Mouse (Mus musculus) embryonic facial prominence, embryonic 14.5 days (tissue): ENCODE data around the gene Ube3b. TPM values are rescaled to one million over a fixed set of nuclear protein-coding genes. Genes with fewer than 3 reads are reported as not detected.
A peak's percentile ranks its signal among the peaks of the same experiment; 100 is the strongest.

ENCODE experiments used
- ATAC-seq: fragments of 200-750 bp; cut with Nextera tagmentation; 2 replicates; pipeline ENCODE4 v1.8.0; 2017; ENCODE audit warnings: low read depth, moderate number of reproducible peaks, moderate TSS enrichment
- DNase-seq: peaks from one replicate; pipeline ENCODE4 v3.0.0-alpha.2; 2015; ENCODE audit warnings: low spot score
- H3K27ac ChIP-seq: fragments of 300-500 bp; sonication (generic); replicated peaks from 2 replicates; pipeline ENCODE4 v1.5.1; 2014; ENCODE audit warnings: low read depth, mild to moderate bottlenecking, low read length, moderate library complexity
- H3K27me3 ChIP-seq: fragments of 300-500 bp; sonication (generic); replicated peaks from 2 replicates; pipeline ENCODE4 v1.6.1; 2014; ENCODE audit warnings: low read length; ENCODE audit not compliant: control insufficient read depth, insufficient read depth
- H3K36me3 ChIP-seq: fragments of 300-500 bp; sonication (generic); 2 replicates; pipeline ENCODE4 v1.6.1; 2014; ENCODE audit warnings: low read length, mixed read lengths; ENCODE audit not compliant: control insufficient read depth, insufficient read depth
- H3K4me1 ChIP-seq: fragments of 300-500 bp; sonication (generic); 2 replicates; pipeline ENCODE4 v1.6.1; 2014; ENCODE audit warnings: antibody characterized with exemption, low read length; ENCODE audit not compliant: control insufficient read depth, insufficient read depth
- H3K4me2 ChIP-seq: fragments of 300-500 bp; sonication (generic); 2 replicates; pipeline ENCODE4 v1.6.1; 2014; ENCODE audit warnings: low read depth, mild to moderate bottlenecking, low read length, moderate library complexity, mixed read lengths
- H3K4me3 ChIP-seq: fragments of 300-500 bp; sonication (generic); 2 replicates; pipeline ENCODE4 v1.5.1; 2014; ENCODE audit warnings: low read depth, mild to moderate bottlenecking, low read length
- H3K9ac ChIP-seq: fragments of 300-500 bp; sonication (generic); 2 replicates; pipeline ENCODE4 v1.6.1; 2014; ENCODE audit warnings: low read depth, mild to moderate bottlenecking, low read length, moderate library complexity, mixed read lengths
- H3K9me3 ChIP-seq: fragments of 300-500 bp; sonication (generic); 2 replicates; pipeline ENCODE4 v1.6.1; 2016; ENCODE audit warnings: low read length; ENCODE audit not compliant: control insufficient read depth
- WGBS: fragments of 180-500 bp; shearing (Covaris S2); extraction: QIAGEN DNeasy Blood & Tissue Kit; methylation state at CpG from one replicate; pipeline ENCODE4 v1.1.7; 2014; 5-methylcytosine and 5-hydroxymethylcytosine counted together
- polyA plus RNA-seq: library from polyadenylated mRNA; unstranded; fragments of >200 nt; fragmentation: Nextera tagmentation; extraction: Ambion mirVana; gene quantifications from 2 replicates; pipeline ENCODE4 v1.2.1, GENCODE M21; 2014

Ube3b gene
- polyA plus RNA-seq, 1 experiment from 2014 or later = 44.5 TPM

DNA sequence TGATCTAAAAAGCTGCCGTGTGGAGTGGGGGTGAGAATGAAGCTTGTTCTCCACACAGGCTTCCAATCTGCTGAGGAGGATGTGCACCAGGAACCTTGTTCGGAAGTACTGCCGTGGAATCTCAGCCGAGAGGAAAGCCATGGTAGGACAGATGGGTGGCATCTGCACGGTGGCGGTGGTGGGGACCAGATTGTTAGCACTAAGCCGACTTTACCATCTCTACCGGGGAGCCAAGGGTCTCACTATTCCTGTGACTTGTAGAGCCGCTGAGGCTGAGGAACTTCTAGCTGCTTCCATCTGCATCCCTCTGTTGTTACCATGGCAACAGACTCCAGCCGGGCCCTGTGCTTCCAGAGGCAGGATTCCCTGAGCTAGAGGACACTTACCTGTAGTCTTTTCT is 21.6 kb upstream of the Ube3b start:
- DNase-seq = no peak
- ATAC-seq = no peak

GRCm38 (mm10) chr5:114359586-114359985 is 20.8 kb upstream of the Ube3b start:
- H3K27me3 ChIP-seq = no peaks in the 10 kb centered on the region
- ATAC-seq = no peak
- H3K27ac ChIP-seq = no peak overlapping the region
- H3K4me2 ChIP-seq = no peak overlapping the region
- no peak overlapping the region for H3K4me3 ChIP-seq
- 54% methylated on average over 5 of the region's 8 CpGs for WGBS
- H3K36me3 ChIP-seq = peaks cover 42% of the 10 kb centered on the region
- 0 out of 2 replicates have a peak, but pooled peaks cover 4% of the 10 kb centered on the region for H3K4me1 ChIP-seq
- H3K9ac ChIP-seq = no peak overlapping the region
- no peak for DNase-seq
- 0 out of 2 replicates have a peak, but pooled peaks cover 4% of the 10 kb centered on the region for H3K9me3 ChIP-seq

More for the DNA sequence above, 21.6 kb upstream of the Ube3b start:
- H3K4me1 ChIP-seq = 0 out of 2 replicates have a peak, but pooled peaks cover 4% of the 10 kb centered on the region
- H3K27me3 ChIP-seq = no peaks in the 10 kb centered on the region
- WGBS = 77% methylated on average over 10 of the region's 10 CpGs
- H3K27ac ChIP-seq = no peak overlapping the region
- H3K9ac ChIP-seq = no peak overlapping the region
- peaks cover 34% of the 10 kb centered on the region for H3K36me3 ChIP-seq
- no peak overlapping the region for H3K4me2 ChIP-seq
- no peak overlapping the region for H3K4me3 ChIP-seq
- H3K9me3 ChIP-seq = 0 out of 2 replicates have a peak, but pooled peaks cover 4% of the 10 kb centered on the region

- ATAC-seq (no peak), DNase-seq (no peak)
- H3K27me3 ChIP-seq = no peaks in the 10 kb centered on the region
- no peak overlapping the region for H3K27ac ChIP-seq
- no peak overlapping the region for H3K9ac ChIP-seq
- H3K36me3 ChIP-seq = peaks cover 56% of the 10 kb centered on the region
- H3K9me3 ChIP-seq = 0 out of 2 replicates have a peak, but pooled peaks cover under 1% of the 10 kb centered on the region
- H3K4me2 ChIP-seq = no peak overlapping the region
- WGBS = 83% methylated on average over 15 of the region's 15 CpGs
- no peak overlapping the region for H3K4me3 ChIP-seq
- H3K4me1 ChIP-seq = 0 out of 2 replicates have a peak, but pooled peaks cover 4% of the 10 kb centered on the region
Measured at GRCm38 (mm10) chr5:114360968-114361367, 19.4 kb upstream of the Ube3b start.

- ATAC-seq = peak; percentile 81
- no peak overlapping the region for H3K4me2 ChIP-seq
Measured at GRCm38 (mm10) chr5:114365043-114365752, 15.2 kb upstream of the Ube3b start.

GRCm38 (mm10) chr5:114368121-114368520 is 12.3 kb upstream of the Ube3b start:
- Histone ChIP-seq H3K9ac (no peak overlapping the region), H3K4me2 (no peak overlapping the region), H3K4me3 (no peak overlapping the region), H3K36me3 (peaks cover 87% of the 10 kb centered on the region), H3K27me3 (no peaks in the 10 kb centered on the region), H3K4me1 (peaks cover 43% of the 10 kb centered on the region), H3K27ac (no peak overlapping the region), H3K9me3 (no peaks in the 10 kb centered on the region)
- no peak for DNase-seq
- no peak for ATAC-seq
- 90% methylated on average over 14 of the region's 14 CpGs for WGBS

More at GRCm38 (mm10) chr5:114365043-114365752, 15.2 kb upstream of the Ube3b start:
- peak overlapping the region; percentile 28; the same call in 1 of the 2 replicates for H3K27ac ChIP-seq
- WGBS = 79% methylated on average over 22 of the region's 23 CpGs
- peak; percentile 70 for DNase-seq
- H3K4me3 ChIP-seq = no peak overlapping the region
- H3K4me1 ChIP-seq = peaks cover 15% of the 10 kb centered on the region
- H3K9ac ChIP-seq = no peak overlapping the region
- no peaks in the 10 kb centered on the region for H3K27me3 ChIP-seq
- peaks cover 95% of the 10 kb centered on the region for H3K36me3 ChIP-seq
- H3K9me3 ChIP-seq = no peaks in the 10 kb centered on the region

DNA sequence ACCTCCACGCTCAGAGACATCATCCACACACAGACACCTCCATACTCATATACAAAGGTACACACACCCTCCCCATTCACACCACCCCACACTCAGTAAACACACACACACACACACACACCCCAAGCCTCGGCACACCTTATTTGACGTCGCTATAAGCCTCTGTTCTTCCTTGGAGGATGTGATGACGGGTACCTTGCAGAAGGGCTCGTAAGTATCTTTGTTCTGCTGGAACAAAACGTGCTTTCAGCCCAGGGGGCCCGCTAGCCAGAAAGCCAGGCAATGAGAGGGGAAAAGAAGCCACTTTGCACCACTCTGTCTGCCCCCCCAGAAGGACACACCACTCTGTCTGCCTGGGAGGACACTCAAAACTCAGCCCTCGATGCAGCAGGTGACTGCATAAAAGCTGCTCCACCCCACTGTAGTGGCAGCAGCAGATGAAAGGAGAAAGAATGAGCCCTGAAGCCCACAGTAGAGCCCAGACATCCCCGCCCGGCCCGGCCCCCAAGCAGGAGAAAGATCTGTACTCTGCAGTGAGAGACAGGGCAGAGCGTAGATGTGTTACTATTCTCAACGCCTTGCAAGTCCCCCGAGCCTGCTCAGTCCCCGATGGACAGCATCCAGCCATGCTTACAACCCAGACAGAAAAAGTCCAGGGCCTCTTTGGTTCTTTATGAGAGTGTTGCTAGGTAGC is 11.5 kb upstream of the Ube3b start:
- 83% methylated on average over 16 of the region's 16 CpGs for WGBS
- DNase-seq (no peak), ATAC-seq (no peak)
- H3K27ac ChIP-seq = peak overlapping the region; percentile 95; the same call in 1 of the 2 replicates
- no peaks in the 10 kb centered on the region for H3K9me3 ChIP-seq
- peaks cover 51% of the 10 kb centered on the region for H3K4me1 ChIP-seq
- no peak overlapping the region for H3K4me2 ChIP-seq
- H3K4me3 ChIP-seq = no peak overlapping the region
- no peaks in the 10 kb centered on the region for H3K27me3 ChIP-seq
- no peak overlapping the region for H3K9ac ChIP-seq
- H3K36me3 ChIP-seq = peaks cover 87% of the 10 kb centered on the region

GRCm38 (mm10) chr5:114369921-114370320 is 10.5 kb upstream of the Ube3b start:
- peak overlapping the region; percentile 51 for H3K9ac ChIP-seq
- peak overlapping the region; percentile 37 for H3K4me2 ChIP-seq
- no peaks in the 10 kb centered on the region for H3K27me3 ChIP-seq
- H3K27ac ChIP-seq = peak overlapping the region; percentile 95
- H3K36me3 ChIP-seq = peaks cover 87% of the 10 kb centered on the region
- DNase-seq (no peak), ATAC-seq (no peak)
- H3K4me1 ChIP-seq = peaks cover 51% of the 10 kb centered on the region
- no peaks in the 10 kb centered on the region for H3K9me3 ChIP-seq
- H3K4me3 ChIP-seq = no peak overlapping the region
- 46% methylated on average over 9 of the region's 9 CpGs for WGBS

DNA sequence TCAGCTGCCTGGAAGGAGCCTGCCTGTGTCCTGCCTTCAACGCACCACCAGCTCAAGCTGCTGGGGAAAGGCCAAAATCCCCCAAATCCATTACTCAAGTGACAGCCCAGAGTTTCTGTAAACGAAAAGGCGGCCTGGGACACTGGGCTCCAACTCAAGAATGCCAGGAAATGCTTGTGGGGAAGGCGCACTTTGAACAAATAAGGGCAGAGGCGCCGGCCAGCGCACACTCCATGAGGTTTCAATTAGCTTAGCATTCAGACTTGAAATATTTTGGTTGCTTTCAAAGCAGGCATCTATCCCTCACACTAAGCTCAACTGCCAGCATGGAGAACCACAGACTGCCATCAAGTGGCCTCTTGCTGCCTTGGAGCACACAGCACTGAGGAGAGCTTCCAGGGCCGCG is 10.0 kb upstream of the Ube3b start:
- DNase-seq (peak; percentile 96), ATAC-seq (peak; percentile 60)
- WGBS = 22% methylated on average over 9 of the region's 9 CpGs
- Histone ChIP-seq H3K27ac (peak overlapping the region; percentile 95), H3K4me3 (no peak overlapping the region), H3K4me1 (peaks cover 51% of the 10 kb centered on the region), H3K36me3 (peaks cover 83% of the 10 kb centered on the region), H3K9me3 (no peaks in the 10 kb centered on the region), H3K4me2 (peak overlapping the region; percentile 37), H3K9ac (peak overlapping the region; percentile 51), H3K27me3 (no peaks in the 10 kb centered on the region)
